Mouse (Mus musculus) NIH3T3 (cell line): ENCODE data around the gene Gm21119.
"Not testable (repeated sequence)": the region's sequence is repeated elsewhere in the genome, so short reads cannot be mapped to it uniquely, and the experiment has no call there.

Experiments
- DNase-seq: peaks from one replicate; pipeline ENCODE4 v3.0.0-alpha.2; 2012; ENCODE audit warnings: low read depth

Gene Gm21119

GRCm38 (mm10) chr8:20614619-20615018, at the start of gene Gm21119:
Gm21119 (plus strand) TSS chr8:20614919.
- DNase-seq: not testable (repeated sequence)

GRCm38 (mm10) chr8:20566753-20567152, 48.0 kb upstream of the Gm21119 start:
- not testable (repeated sequence) for DNase-seq

- peak; percentile 1 for DNase-seq
Observed at GRCm38 (mm10) chr8:20581081-20581480, 33.6 kb upstream of the Gm21119 start.

GRCm38 (mm10) chr8:20582772-20583171, 31.9 kb upstream of the Gm21119 start:
- not testable (repeated sequence) for DNase-seq

DNA sequence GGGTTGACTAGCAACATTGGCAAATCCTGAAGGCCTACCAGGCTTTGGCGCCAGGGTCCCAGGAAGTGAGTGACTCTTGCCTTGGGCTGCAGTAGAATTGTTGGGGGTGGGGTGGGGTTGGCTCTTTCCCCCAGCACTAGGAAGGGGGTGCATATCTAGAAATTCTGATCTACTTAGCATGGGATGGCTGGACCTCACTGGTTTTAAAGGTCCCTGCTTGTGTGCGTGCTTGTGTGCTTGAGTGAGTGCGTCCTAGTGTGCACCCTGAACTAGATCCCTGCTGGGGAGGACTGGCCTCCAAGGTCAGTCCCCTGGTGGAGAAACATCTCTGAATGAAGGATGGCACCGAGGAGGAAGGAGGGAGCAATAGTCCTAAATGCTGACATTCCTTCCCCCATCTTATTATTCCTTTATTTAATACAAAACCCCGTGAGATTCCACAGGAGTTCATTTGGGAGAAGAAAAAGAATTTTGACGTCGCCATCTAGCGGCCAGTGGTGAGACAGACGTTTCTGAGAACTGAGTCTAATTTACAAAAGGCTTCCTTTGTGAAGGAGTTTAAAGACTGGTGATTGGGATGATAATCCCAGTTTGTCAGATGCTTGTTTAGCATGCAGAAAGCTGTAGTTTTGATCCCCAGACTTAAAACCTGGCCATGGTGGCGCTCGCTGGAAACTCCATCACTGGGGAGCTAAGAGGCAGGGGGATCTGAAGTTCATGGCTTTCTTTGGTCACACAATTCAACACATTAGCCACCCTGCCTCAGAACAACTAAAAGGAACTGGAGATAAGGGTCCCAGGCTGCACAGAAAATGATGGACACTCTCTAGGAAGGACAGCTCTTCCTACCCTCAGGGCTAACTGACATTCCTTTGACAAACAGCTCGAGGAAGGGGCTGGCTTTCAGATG, 26.2 kb upstream of the Gm21119 start:
- peak; percentile 6 for DNase-seq

GRCm38 (mm10) chr8:20589178-20589539, 25.6 kb upstream of the Gm21119 start:
- DNase-seq: not testable (repeated sequence)

GRCm38 (mm10) chr8:20590117-20590997, 24.4 kb upstream of the Gm21119 start:
- peak; percentile 19 for DNase-seq

GRCm38 (mm10) chr8:20591002-20591401, 23.7 kb upstream of the Gm21119 start:
- not testable (repeated sequence) for DNase-seq

DNA sequence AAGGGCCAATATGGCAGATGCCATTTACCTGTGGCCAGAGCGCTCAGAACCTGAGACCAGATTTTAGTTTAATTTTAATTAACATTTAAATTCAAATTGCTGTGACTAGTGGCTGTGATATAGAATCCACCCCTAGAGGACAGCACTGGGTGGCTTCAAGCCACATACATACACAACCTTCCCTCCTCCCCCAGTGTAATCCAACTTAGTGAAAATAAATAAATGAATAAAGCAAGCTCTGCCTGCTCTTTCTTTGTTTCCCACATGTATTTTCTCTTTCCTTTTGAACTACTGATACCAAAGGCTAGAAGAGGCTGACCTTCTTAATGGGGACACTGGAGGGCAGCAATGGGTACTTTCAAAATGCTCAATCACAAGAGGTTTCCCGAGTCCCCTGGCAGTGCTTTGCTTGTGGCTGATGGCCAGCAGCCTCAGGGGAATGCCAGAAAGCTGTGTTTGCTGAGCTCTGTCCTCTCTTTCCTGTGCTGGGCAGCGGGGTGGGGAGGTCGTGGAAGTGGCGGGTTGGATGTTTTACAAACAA, 21.9 kb upstream of the Gm21119 start:
- not testable (repeated sequence) for DNase-seq

- DNase-seq: not testable (repeated sequence)
Observed at GRCm38 (mm10) chr8:20593841-20594240, 20.9 kb upstream of the Gm21119 start.

DNA sequence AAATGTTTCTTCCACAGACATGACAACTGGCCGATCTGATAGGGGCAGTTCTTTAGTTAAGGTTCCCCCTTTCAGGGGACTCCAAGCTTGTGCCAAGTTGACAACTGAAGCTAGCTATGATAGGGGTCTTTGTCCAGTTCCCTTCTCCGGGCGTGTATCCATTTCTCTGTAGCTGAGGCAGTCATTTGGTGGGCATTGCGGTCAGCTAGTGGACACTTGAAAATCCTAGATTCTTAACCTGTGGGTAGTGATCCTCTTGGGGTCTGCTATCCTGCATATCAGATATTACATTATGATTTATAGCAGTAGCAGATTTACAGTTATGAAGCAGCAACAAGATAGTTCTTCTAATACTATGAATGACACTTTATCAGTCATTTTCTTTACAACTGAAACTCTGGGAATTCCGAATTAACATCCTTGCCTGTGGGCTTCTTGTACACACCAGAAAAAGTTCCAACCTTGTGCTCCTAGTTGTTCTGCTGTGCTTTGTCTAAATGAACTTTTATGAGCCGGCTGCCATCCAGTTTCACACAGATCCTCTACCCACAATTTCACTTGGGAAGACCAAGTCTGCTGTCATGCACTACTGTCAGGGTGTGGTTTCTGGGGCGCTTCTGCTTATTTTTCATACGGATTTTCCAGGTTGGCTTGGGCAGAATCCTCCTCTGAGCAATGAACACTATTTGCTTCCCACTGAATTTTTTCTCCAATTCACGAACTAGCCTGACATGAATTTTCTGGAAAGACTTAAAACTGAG, 18.5 kb upstream of the Gm21119 start:
- DNase-seq: not testable (repeated sequence)

GRCm38 (mm10) chr8:20596842-20597708, 17.6 kb upstream of the Gm21119 start:
- peak; percentile 49 for DNase-seq

DNA sequence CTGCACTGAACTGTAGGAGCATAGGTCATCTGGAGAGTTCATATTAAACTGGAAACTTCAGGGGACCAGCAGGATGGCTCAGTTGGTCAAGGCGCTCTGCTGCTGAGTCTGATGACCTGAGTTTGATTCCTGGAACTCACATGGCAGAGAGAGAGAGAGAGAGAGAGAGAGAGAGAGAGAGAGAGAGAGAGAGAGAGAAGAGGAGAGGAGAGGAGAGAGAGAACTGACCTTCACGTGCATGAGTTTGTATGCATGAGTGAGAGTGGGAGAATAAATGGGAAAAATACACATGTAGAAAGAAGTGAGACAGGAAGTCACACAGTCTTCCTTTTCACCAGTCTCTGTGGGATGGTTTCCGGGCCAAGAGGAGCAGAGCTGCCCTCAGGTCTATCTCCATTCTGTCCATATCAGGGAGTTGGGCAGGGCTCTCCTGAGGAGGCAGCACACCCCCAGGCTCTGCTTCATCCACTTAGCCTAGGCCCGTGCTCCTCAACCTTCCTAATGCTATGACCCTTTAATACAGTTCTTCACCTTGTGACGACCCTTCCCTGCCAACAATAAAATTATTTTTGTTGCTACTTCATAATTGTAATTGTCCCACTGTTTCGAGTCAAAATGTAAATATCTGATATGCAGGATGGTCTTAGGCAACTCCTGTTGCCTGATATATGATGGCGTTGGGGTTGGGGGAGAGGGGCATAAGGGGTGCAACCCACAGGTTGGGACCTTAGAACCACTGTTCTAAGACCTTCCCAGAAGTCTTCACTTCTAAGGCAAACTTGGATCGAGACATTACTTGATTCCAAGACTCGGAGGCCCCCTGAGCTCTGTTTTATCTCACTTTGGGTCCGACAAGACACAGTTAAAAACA, 16.2 kb upstream of the Gm21119 start:
- not testable (repeated sequence) for DNase-seq

GRCm38 (mm10) chr8:20599350-20599749, 15.4 kb upstream of the Gm21119 start:
- DNase-seq: peak; percentile 9

DNA sequence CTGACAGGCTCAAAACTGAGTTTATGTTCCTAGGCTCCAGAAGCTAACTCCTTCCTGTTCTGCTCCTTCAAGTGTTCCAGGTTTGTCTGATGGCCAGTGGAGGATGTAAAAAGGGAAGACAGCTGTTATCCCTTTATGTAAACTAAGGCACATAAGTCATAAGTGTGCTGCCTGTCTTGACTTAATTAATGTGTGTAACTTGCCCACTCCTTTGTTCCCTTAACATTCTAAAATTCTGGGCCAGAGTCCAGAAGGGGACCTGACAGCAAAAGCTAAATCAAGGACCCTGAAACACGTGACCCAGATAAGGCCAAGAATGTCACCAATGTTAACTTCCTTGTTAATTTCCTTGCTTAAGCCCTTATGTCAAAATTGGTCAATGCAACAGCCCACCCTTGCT, 3.9 kb upstream of the Gm21119 start:
- not testable (repeated sequence) for DNase-seq

- not testable (repeated sequence) for DNase-seq
Observed at GRCm38 (mm10) chr8:20612721-20613120, 2.0 kb upstream of the Gm21119 start.

DNA sequence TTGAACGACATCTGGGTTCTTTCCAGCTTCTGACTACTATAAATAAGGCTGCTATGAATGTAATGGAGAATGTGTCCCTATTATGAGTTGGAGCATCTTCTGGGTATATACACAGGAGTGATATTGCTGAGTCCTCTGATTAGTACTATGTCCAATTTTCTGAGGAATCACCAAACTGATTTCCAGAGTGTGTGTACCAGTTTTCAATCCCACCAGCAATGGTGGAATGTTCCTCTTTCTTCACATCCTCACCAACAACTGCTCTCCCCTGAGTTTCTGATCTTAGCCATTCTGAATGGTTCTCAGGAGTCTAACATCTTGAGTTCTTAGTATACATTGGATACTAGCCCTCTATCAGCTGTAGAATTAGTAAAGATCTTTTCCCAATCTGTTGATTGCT, 16.0 kb downstream of the Gm21119 start:
- peak; percentile 0 for DNase-seq

GRCm38 (mm10) chr8:20637931-20638330, 23.2 kb downstream of the Gm21119 start:
- not testable (repeated sequence) for DNase-seq

- DNase-seq: not testable (repeated sequence)
Observed at GRCm38 (mm10) chr8:20643536-20643935, 28.8 kb downstream of the Gm21119 start.
